Mouse (Mus musculus) T-helper 1 cell (primary cell): ENCODE data around the gene A630095E13Rik.

ENCODE experiments used
- in situ Hi-C: fragments of 300-600 bp; cut with MboI, MseI; formaldehyde crosslinking; loops from one replicate; pipeline ENCODE4 v1.15.1; 2025; ENCODE audit warnings: high pct_unique_total_duplicates

A630095E13Rik gene

DNA sequence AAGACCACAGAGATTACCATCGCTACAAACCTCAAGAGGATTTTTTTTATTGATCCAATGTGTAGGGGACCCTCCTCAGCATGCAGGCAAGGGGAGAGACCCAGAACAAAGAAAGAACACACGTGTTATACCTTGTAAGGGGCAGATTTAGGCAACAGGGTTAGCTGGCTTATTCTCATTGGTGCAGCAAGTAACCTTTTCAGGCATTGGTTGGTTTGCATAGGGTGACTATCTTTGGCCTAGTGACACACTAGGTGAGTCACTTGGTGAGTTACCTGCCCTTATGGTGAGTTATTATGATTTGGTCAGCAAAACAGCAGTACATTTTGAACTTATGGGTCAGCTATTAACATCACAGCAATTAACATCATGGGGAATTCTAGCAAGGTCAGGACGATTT is at the start of gene A630095E13Rik:
TSS of gene A630095E13Rik (minus strand) at position 101 of the 400 bp plus-strand sequence.
- in situ Hi-C loops, result loop anchor here (10.0 kb wide), 1 partner anchor 1682 kb away; the partner anchor contains the start of gene Olfr25

DNA sequence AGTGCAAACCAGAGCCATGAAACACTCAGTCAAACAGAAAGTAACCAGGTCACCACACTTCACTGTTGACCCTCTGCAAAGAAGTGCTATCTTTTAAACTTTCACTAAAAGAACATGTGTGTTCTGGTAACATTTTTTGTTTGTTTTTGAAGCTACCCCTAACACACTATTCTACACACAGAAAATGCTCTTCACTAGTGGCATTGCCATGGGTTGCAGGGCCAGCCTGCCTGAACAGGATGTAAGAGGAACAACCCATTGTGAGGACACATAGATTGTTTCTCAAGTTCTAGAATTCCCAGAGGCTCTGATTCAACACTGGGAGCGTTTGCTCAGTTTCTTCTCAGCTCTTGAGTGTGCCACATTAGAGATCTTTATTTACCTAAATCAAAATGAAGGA is 49.7 kb upstream of the A630095E13Rik start, which contains the start of gene Acrv1:
TSS of gene Acrv1 (plus strand) at position 301 of the 400 bp plus-strand sequence.
- in situ Hi-C loops, result no loop called here

DNA sequence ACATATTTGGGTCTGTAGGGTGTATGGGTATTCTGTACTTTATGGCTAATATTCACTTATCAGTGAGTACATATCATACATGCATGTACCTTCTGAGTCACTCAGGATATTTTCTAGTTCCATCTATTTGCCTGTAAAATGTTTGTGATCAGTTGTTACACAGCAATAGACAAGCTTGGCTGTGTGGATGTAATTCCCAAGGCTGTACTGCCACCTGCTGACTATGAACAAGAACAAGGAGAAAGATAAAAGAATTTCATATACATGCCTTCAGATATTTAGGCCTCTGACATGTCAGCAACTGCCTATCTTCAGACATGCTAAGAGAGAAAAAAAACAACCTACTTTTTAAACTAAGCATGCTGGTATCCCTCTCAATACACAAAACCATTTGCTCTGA is 44.2 kb upstream of the A630095E13Rik start:
- in situ Hi-C loops, result no loop called here

DNA sequence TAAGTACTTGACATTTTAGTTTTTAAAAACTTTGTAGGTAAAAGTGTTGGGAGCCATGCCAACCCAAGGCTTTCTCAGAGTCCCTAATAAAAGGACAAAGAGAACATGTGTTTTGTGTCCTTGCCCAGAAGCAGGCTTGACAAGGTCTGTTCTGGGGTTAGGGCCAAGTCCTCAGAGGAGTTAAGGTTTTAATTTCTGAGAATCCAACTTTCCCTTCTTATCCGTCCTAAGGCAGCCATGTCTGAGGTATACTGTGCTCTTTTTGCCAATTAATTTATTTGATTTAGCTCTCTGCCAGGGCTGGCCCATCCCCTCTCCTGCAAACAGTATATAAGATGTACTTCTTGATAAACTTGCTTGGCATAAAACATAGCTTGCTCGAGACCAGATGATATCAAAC is 38.2 kb upstream of the A630095E13Rik start:
- in situ Hi-C loops, result no loop called here
